Mouse (Mus musculus): ENCODE results near the gene Dohh. TPM values are rescaled to one million over a fixed set of nuclear protein-coding genes. Genes with fewer than 3 reads are reported as not detected.

Dohh gene
- polyA plus RNA-seq, 1 experiment from 2014 or later = 73.5 TPM

- 14% methylated on average over 6 of the region's 7 CpGs for WGBS
- peak overlapping the region; percentile 34 for H3K4me2 ChIP-seq (replicated peaks)
- peak overlapping the region; percentile 14; the same call in 1 of the 2 replicates for H3K4me3 ChIP-seq (replicated peaks)
- H3K27ac ChIP-seq = peak overlapping the region; percentile 82
- no peak; the same call in 1 of the 2 replicates for ATAC-seq
- peaks cover 47% of the 10 kb centered on the region for H3K36me3 ChIP-seq
- H3K9me3 ChIP-seq = no peaks in the 10 kb centered on the region
- H3K27me3 ChIP-seq = peaks cover 28% of the 10 kb centered on the region
- peaks cover 66% of the 10 kb centered on the region for H3K4me1 ChIP-seq (replicated peaks)
- H3K9ac ChIP-seq (replicated peaks) = peak overlapping the region; percentile 42
These were observed 18.1 kb downstream of the Dohh start for GRCm38 (mm10) chr10:81402227-81402765.

GRCm38 (mm10) chr10:81403511-81403910 is 19.3 kb downstream of the Dohh start:
- H3K9me3 ChIP-seq = no peaks in the 10 kb centered on the region
- H3K4me1 ChIP-seq (replicated peaks) = peaks cover 75% of the 10 kb centered on the region
- WGBS = 40% methylated on average over 10 of the region's 10 CpGs
- peak overlapping the region; percentile 19; the same call in 1 of the 2 replicates for H3K4me2 ChIP-seq (replicated peaks)
- no peak for ATAC-seq
- H3K4me3 ChIP-seq (replicated peaks) = no peak overlapping the region
- peak overlapping the region; percentile 82 for H3K27ac ChIP-seq
- peaks cover 58% of the 10 kb centered on the region for H3K36me3 ChIP-seq
- peaks cover 41% of the 10 kb centered on the region for H3K27me3 ChIP-seq
- H3K9ac ChIP-seq (replicated peaks) = no peak overlapping the region

GRCm38 (mm10) chr10:81404082-81404481 is 19.9 kb downstream of the Dohh start:
- Histone ChIP-seq H3K36me3 (peaks cover 58% of the 10 kb centered on the region), H3K4me3 (replicated peaks) (no peak overlapping the region), H3K27me3 (peaks cover 46% of the 10 kb centered on the region), H3K27ac (peak overlapping the region; percentile 44; the same call in 1 of the 2 replicates), H3K4me1 (replicated peaks) (peaks cover 79% of the 10 kb centered on the region), H3K9me3 (no peaks in the 10 kb centered on the region), H3K9ac (replicated peaks) (no peak overlapping the region), H3K4me2 (replicated peaks) (no peak overlapping the region)
- WGBS = 20% methylated on average over 9 of the region's 9 CpGs
- no peak for ATAC-seq

DNA sequence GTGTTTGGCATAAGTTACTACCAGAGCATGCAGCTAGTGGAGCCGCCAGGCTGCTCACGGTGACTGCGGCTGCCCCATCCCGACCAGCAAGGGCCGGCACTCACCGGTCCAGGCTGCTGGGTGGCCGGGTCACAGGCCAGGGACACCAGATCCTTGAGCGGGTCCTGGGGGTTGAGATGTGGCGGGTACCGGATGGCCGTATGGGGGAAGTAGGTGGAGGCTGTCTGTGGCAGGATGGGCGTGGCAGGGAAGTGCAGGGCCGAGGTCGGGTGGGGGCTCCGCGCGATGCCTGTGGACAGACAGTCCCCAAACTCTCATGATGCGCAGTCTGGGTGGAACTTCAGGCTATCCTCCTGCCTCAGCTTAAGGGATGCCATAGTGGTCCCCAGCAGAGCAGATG is 20.5 kb downstream of the Dohh start:
- 63% methylated on average over 18 of the region's 18 CpGs for WGBS
- H3K27me3 ChIP-seq = peaks cover 48% of the 10 kb centered on the region
- H3K9ac ChIP-seq (replicated peaks) = no peak overlapping the region
- H3K4me3 ChIP-seq (replicated peaks) = no peak overlapping the region
- H3K36me3 ChIP-seq = peaks cover 53% of the 10 kb centered on the region
- no peak overlapping the region for H3K4me2 ChIP-seq (replicated peaks)
- no peaks in the 10 kb centered on the region for H3K9me3 ChIP-seq
- ATAC-seq = no peak
- peaks cover 80% of the 10 kb centered on the region for H3K4me1 ChIP-seq (replicated peaks)
- H3K27ac ChIP-seq = no peak overlapping the region

DNA sequence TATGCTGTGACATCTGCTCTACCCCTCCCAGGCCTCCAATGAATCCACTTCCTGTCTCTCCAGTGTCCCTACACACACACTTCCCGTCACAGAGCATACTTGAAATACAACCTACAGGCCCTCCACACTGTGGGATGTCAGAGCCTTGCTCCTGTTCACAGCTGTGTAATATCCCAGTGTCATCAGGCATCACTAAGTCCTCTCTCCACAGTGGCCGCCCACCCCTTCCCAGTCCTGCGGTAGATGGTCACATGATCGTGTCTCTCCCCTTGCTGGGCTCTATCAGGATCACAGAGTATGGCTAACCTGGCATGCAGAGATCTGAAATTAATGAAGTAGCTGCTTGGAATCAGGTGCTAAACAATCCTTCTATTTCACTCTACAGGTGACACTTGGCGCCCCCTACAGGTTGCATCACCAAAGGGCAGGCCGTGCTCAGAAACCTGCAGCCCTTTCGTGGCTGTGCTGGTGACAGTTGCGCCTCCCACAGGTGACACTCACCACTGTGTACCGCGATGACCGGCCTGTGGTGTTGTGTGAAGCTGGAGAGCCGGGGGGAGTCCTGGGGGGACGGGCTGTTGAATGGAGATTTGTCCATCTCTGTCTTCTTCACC is 21.5 kb downstream of the Dohh start:
- H3K4me2 ChIP-seq (replicated peaks) = no peak overlapping the region
- H3K27me3 ChIP-seq = peaks cover 48% of the 10 kb centered on the region
- no peak for ATAC-seq
- no peak overlapping the region for H3K9ac ChIP-seq (replicated peaks)
- WGBS = 46% methylated on average over 13 of the region's 13 CpGs
- H3K4me3 ChIP-seq (replicated peaks) = no peak overlapping the region
- H3K9me3 ChIP-seq = no peaks in the 10 kb centered on the region
- H3K27ac ChIP-seq = no peak overlapping the region
- H3K4me1 ChIP-seq (replicated peaks) = peaks cover 78% of the 10 kb centered on the region
- H3K36me3 ChIP-seq = peaks cover 44% of the 10 kb centered on the region

GRCm38 (mm10) chr10:81406504-81407440 is 22.5 kb downstream of the Dohh start:
- H3K4me1 ChIP-seq (replicated peaks) = peaks cover 77% of the 10 kb centered on the region
- H3K27me3 ChIP-seq = peaks cover 48% of the 10 kb centered on the region
- WGBS = 27% methylated on average over 24 of the region's 24 CpGs
- H3K4me3 ChIP-seq (replicated peaks) = no peak overlapping the region; the same call in 1 of the 2 replicates
- peak overlapping the region; percentile 33 for H3K4me2 ChIP-seq (replicated peaks)
- peak overlapping the region; percentile 39; the same call in 1 of the 2 replicates for H3K9ac ChIP-seq (replicated peaks)
- no peak for ATAC-seq
- 0 out of 2 replicates have a peak overlapping the region, but pooled peaks have one; percentile 5 for H3K27ac ChIP-seq
- peaks cover 44% of the 10 kb centered on the region for H3K36me3 ChIP-seq
- H3K9me3 ChIP-seq = no peaks in the 10 kb centered on the region

DNA sequence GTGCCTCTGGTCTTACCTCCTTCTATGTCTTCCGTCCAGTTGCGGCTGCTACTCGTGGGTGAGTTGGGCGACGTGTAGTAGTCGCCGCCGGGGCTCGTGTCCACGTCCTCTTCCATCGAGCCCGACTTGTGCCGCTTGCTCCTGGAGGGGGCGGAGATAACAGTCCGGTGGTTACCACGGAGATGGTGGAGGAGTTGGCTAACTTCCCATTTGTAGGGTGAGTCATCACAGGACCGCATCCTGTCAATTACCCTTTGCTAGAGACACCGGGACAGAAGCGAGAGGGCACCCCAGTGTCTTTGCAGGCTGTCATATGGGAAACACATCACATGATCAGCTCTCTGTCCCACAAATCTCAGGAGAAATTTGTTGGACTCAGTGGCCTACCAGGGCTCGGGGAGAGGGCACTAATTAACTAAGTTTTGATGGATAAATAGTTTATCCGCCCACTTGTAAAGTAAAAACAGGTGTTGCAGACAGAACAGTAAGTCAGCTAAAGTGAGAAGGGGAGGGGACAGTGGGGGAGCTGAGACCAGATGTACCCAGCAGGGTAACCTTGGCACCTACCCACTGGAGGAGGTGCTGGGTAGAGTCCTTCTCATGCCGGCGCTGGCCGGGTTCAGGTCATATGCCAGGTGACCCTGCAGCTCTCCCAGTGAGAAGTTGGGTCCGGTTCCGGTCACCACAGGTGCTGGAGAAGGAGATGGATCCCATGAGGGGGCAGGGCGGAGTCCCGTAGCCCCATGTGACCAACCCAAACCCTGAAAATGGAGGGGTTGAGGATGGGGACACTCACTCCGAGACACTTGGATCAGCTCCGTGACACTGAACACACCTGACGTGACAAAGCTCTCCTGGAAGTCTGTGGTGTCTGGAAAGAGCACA is 23.6 kb downstream of the Dohh start:
- 0 out of 2 replicates have a peak overlapping the region, but pooled peaks have one; percentile 5 for H3K27ac ChIP-seq
- peaks cover 44% of the 10 kb centered on the region for H3K36me3 ChIP-seq
- WGBS = 28% methylated on average over 31 of the region's 31 CpGs
- H3K4me3 ChIP-seq (replicated peaks) = no peak overlapping the region; the same call in 1 of the 2 replicates
- H3K9me3 ChIP-seq = no peaks in the 10 kb centered on the region
- peak overlapping the region; percentile 39; the same call in 1 of the 2 replicates for H3K9ac ChIP-seq (replicated peaks)
- H3K27me3 ChIP-seq = peaks cover 48% of the 10 kb centered on the region
- ATAC-seq = no peak
- peak overlapping the region; percentile 33 for H3K4me2 ChIP-seq (replicated peaks)
- H3K4me1 ChIP-seq (replicated peaks) = peaks cover 77% of the 10 kb centered on the region

GRCm38 (mm10) chr10:81408424-81408729 is 24.1 kb downstream of the Dohh start:
- no peak for ATAC-seq
- 48% methylated on average over 13 of the region's 13 CpGs for WGBS
- peaks cover 77% of the 10 kb centered on the region for H3K4me1 ChIP-seq (replicated peaks)

GRCm38 (mm10) chr10:81408871-81409291 is 24.7 kb downstream of the Dohh start:
- peaks cover 78% of the 10 kb centered on the region for H3K4me1 ChIP-seq (replicated peaks)
- no peaks in the 10 kb centered on the region for H3K9me3 ChIP-seq
- no peak overlapping the region for H3K27ac ChIP-seq
- no peak overlapping the region for H3K9ac ChIP-seq (replicated peaks)
- H3K36me3 ChIP-seq = peaks cover 42% of the 10 kb centered on the region
- peaks cover 46% of the 10 kb centered on the region for H3K27me3 ChIP-seq
- WGBS = 21% methylated on average over 9 of the region's 9 CpGs
- peak; percentile 34; the same call in 1 of the 2 replicates for ATAC-seq
- H3K4me3 ChIP-seq (replicated peaks) = no peak overlapping the region
- no peak overlapping the region for H3K4me2 ChIP-seq (replicated peaks)

More at GRCm38 (mm10) chr10:81408424-81408729, 24.1 kb downstream of the Dohh start:
- Histone ChIP-seq H3K9ac (replicated peaks) (0 out of 2 replicates have a peak overlapping the region, but pooled peaks have one; percentile 6), H3K4me3 (replicated peaks) (no peak overlapping the region), H3K27ac (no peak overlapping the region), H3K36me3 (peaks cover 44% of the 10 kb centered on the region), H3K9me3 (no peaks in the 10 kb centered on the region), H3K4me2 (replicated peaks) (no peak overlapping the region), H3K27me3 (peaks cover 48% of the 10 kb centered on the region)

GRCm38 (mm10) chr10:81409330-81409729 is 25.1 kb downstream of the Dohh start:
- 17% methylated on average over 8 of the region's 8 CpGs for WGBS
- H3K9me3 ChIP-seq = no peaks in the 10 kb centered on the region
- H3K4me1 ChIP-seq (replicated peaks) = peaks cover 82% of the 10 kb centered on the region
- H3K27ac ChIP-seq = no peak overlapping the region; the same call in 1 of the 2 replicates
- H3K36me3 ChIP-seq = peaks cover 38% of the 10 kb centered on the region
- H3K27me3 ChIP-seq = peaks cover 43% of the 10 kb centered on the region
- ATAC-seq = no peak
- no peak overlapping the region for H3K4me3 ChIP-seq (replicated peaks)
- 0 out of 2 replicates have a peak overlapping the region, but pooled peaks have one; percentile 9 for H3K4me2 ChIP-seq (replicated peaks)
- no peak overlapping the region for H3K9ac ChIP-seq (replicated peaks)

DNA sequence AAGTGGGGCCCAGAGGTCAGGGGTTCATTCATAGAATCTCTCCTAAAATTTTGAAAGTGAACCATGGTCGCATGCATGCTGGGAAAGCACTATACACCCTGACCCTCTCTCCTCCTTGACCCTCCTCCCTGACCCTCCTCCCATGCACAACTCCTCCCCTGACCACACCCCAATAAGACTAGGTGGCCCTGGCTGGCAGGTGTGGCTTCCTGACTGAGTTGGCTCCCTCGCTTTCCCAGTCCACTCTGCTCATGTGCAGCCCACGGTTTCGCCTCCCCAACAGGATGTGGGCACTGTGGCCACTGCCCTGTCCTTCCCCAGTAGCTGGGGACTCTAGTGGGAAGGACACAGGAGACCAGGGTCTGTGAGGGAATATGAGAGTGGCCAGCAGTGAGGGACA is 26.1 kb downstream of the Dohh start:
- Histone ChIP-seq H3K4me2 (replicated peaks) (no peak overlapping the region), H3K9me3 (no peaks in the 10 kb centered on the region), H3K27ac (no peak overlapping the region), H3K27me3 (peaks cover 37% of the 10 kb centered on the region), H3K4me1 (replicated peaks) (peaks cover 93% of the 10 kb centered on the region), H3K4me3 (replicated peaks) (no peak overlapping the region), H3K36me3 (peaks cover 30% of the 10 kb centered on the region), H3K9ac (replicated peaks) (no peak overlapping the region)
- ATAC-seq = no peak
- WGBS = 72% methylated on average over 4 of the region's 4 CpGs

Data from midbrain, embryonic 13.5 days (tissue).